Mouse (Mus musculus): Measurements from ENCODE around the gene Tnip2. TPM values are rescaled to one million over a fixed set of nuclear protein-coding genes. Genes with fewer than 3 reads are reported as not detected.

Tnip2 gene
- 13.2 and 18.2 TPM in 2 replicates for polyA plus RNA-seq (2015; fragmentation: Nextera tagmentation; extraction: Ambion mirVana)

DNA sequence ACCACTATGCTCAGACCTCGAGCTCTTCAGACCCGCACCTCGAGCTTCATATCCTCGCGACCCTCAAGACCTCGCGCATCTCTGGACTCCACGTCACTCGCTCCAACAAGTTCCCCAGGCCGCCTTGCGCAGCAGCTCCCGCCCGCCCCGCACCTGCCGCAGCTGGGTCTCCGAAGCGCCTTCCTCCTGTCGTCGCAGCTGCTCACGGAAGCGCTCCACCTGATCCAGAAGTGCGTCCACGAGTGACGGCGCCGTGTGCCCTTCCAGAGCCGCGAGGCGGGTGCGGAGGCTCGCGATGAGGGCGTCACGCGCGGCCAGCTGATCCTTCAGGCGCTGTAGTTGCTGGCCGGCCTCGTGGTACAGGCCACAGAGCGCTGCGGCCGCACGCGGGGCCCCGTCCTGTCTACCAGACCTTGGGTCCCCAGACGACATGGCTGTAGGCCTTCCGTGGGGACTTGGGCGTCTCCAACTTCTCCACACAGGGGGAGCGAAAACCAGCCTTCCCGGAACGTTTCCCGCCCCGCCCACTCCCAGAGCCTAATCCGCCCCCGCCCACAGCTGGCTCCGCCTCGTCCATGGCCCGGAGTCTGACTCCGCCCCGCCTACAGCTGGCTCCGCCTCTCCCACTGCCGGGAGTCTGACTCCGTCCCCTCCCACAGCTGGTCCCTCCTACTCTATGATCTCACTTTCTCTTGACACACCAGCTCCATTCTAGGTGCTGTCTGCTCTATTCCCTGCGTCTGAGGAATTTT is at the start of gene Tnip2:
Gene Tnip2 (minus strand): TSS at position 526 of the 752 bp plus-strand sequence.
- Histone ChIP-seq H3K9me3 (replicated peaks) (no peaks in the 10 kb centered on the region), H3K4me2 (peak within 1 kb of the TSS; percentile 88), H3K27me3 (replicated peaks) (0 out of 2 replicates have a peak, but pooled peaks cover 7% of the 10 kb centered on the region), H3K4me3 (replicated peaks) (peak within 1 kb of the TSS; percentile 72), H3K9ac (replicated peaks) (peak within 1 kb of the TSS; percentile 61), H3K27ac (replicated peaks) (peak within 1 kb of the TSS; percentile 54; the same call in 1 of the 2 replicates), H3K4me1 (peaks cover 6% of the 10 kb centered on the region; the same call in 1 of the 2 replicates), H3K36me3 (no peaks in the 10 kb centered on the region)
- under 1% methylated on average over 62 of the region's 64 CpGs for WGBS
- peak; percentile 98 for ATAC-seq (ENCODE audit: low FRiP score)

DNA sequence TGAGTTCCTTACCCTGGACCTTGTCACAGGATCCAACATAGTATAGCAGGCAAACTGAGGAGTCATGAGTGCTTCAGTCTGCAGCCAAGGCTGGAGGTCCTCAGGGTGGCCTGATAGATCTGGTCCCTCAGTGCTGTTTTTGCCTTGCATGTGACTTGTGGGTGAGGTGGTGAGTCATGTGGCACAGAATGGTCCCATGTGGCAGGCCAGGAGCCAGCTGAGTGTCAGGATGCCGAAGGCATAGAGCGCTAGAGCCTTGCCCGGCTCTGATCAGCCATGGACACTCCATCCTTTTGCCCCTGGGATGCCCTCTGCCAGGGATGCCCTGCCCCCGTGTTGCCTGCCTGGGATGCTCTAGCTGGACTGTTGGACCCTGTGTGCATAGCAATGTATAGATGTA is 38.0 kb upstream of the Tnip2 start:
- Histone ChIP-seq H3K27ac (replicated peaks) (no peak overlapping the region), H3K27me3 (replicated peaks) (no peaks in the 10 kb centered on the region), H3K4me2 (no peak overlapping the region), H3K4me1 (peaks cover 31% of the 10 kb centered on the region), H3K36me3 (peaks cover 41% of the 10 kb centered on the region), H3K4me3 (replicated peaks) (no peak overlapping the region), H3K9ac (replicated peaks) (no peak overlapping the region), H3K9me3 (replicated peaks) (no peaks in the 10 kb centered on the region)
- ATAC-seq (ENCODE audit: low FRiP score), result no peak
- WGBS, result 89% methylated on average over 4 of the region's 4 CpGs

DNA sequence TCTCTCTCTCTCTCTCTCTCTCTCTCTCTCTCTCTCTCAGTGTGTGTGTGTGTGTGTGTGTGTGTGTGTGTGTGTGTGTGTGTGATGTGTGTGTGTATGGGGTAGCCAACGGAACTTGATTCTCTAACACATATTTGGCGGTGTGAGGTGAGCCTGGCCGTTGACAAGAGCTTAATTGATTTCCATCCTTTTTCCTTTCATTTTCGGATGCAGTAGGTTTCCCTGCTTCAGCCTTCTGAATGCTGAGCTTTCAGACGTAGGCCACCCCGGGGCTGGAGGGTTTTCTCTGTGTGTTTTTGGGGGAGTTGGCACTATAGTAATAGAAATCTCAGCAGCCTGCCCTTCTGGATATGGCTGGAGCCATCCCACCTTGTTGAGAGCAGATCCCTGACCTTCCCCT is 36.5 kb upstream of the Tnip2 start:
- Histone ChIP-seq H3K9me3 (replicated peaks) (no peaks in the 10 kb centered on the region), H3K27me3 (replicated peaks) (no peaks in the 10 kb centered on the region), H3K4me2 (peak overlapping the region; percentile 74), H3K36me3 (peaks cover 25% of the 10 kb centered on the region), H3K4me1 (peaks cover 31% of the 10 kb centered on the region), H3K9ac (replicated peaks) (peak overlapping the region; percentile 92), H3K4me3 (replicated peaks) (peak overlapping the region; percentile 77), H3K27ac (replicated peaks) (peak overlapping the region; percentile 81)
- WGBS, result 10% methylated on average over 6 of the region's 6 CpGs
- peak; percentile 25 for ATAC-seq (ENCODE audit: low FRiP score)

DNA sequence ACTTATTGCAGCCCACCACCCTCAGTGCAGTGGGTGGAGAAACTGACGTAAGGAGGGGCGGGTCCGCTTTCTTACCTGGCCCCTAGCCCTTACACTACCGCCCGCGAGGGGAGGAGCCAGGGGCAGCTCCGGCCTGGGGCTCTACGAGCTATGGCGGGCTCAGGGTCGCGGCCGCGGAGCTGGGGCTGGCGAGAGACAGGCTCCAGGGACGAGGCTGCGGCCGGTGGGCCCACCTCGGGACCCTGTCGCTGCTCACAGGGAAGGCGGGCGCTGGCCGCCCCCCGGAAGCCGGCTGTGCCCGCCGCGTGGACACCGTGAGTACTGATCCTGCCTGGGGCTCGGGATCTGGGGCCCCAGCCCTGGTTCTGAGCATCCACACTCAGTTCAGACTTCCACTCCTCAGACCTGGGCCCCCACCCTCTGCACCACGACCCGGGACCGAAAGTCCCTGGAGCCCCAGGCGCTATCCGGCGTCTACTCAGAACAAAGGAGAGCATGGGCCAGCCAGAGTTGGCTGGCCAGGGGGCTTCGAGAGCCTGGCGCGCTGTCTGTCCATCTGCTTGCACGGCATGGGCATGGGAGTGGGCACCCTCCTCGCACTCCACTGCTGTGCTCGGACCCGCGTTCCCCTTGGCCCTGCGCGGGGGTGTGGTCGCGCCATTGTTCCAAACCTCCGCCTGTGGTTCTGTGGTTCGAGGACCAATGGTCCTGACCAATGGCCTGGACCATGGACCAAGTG is 35.9 kb upstream of the Tnip2 start:
- peak overlapping the region; percentile 77 for H3K4me3 ChIP-seq (replicated peaks)
- no peaks in the 10 kb centered on the region for H3K27me3 ChIP-seq (replicated peaks)
- H3K27ac ChIP-seq (replicated peaks), result peak overlapping the region; percentile 81
- peak overlapping the region; percentile 92 for H3K9ac ChIP-seq (replicated peaks)
- H3K36me3 ChIP-seq, result peaks cover 22% of the 10 kb centered on the region
- 1% methylated on average over 48 of the region's 49 CpGs for WGBS
- H3K4me1 ChIP-seq, result peaks cover 31% of the 10 kb centered on the region
- H3K4me2 ChIP-seq, result peak overlapping the region; percentile 74
- no peaks in the 10 kb centered on the region for H3K9me3 ChIP-seq (replicated peaks)
- peak; percentile 93 for ATAC-seq (ENCODE audit: low FRiP score)

DNA sequence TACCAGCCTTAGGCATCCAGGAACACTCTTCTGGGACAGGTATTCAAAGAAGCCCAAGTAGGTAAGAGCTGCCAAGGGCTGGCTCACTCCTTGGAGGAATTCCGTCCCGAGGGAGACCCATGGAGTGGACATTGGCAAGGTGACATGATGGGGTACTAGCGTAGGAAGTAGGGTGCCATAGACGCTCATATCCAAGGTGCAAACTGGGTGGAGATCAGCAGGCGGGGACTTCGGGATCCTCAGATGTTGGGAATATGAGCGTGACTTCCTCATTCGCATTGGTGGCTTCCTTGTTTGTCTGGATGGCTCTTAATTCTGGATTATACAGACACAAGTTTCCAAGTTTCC is 35.3 kb upstream of the Tnip2 start:
- WGBS, result 29% methylated on average over 8 of the region's 8 CpGs
- ATAC-seq (ENCODE audit: low FRiP score), result peak; percentile 16; the same call in 1 of the 2 replicates
- Histone ChIP-seq H3K9ac (replicated peaks) (peak overlapping the region; percentile 92), H3K27ac (replicated peaks) (peak overlapping the region; percentile 81; the same call in 1 of the 2 replicates), H3K4me3 (replicated peaks) (peak overlapping the region; percentile 77), H3K4me2 (peak overlapping the region; percentile 74), H3K27me3 (replicated peaks) (no peaks in the 10 kb centered on the region), H3K4me1 (peaks cover 31% of the 10 kb centered on the region), H3K36me3 (peaks cover 19% of the 10 kb centered on the region), H3K9me3 (replicated peaks) (no peaks in the 10 kb centered on the region)

DNA sequence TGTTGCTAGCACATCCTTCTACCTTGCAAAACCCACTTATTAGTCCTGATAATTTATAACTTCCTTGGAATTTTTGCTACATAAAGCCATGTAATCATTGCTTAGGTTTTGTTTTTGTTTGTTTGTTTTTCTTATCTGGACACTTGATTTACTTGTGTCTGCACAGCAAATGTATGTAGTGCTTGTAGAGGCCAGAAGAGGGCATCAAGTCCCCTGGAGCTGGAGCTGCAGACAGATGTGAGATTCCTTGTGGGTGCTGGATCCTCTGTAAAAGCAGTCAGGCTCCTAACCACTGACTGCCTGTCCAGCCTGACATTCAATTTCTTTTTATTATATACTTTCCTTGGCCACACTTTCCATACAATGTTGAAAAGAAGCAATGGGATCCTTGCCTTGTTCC is 33.6 kb upstream of the Tnip2 start:
- H3K4me1 ChIP-seq, result peaks cover 26% of the 10 kb centered on the region
- no peak for ATAC-seq (ENCODE audit: low FRiP score)
- no peaks in the 10 kb centered on the region for H3K9me3 ChIP-seq (replicated peaks)
- H3K27me3 ChIP-seq (replicated peaks), result no peaks in the 10 kb centered on the region
- no peak overlapping the region for H3K27ac ChIP-seq (replicated peaks)
- H3K4me2 ChIP-seq, result no peak overlapping the region
- H3K36me3 ChIP-seq, result peaks cover 10% of the 10 kb centered on the region
- no peak overlapping the region for H3K9ac ChIP-seq (replicated peaks)
- H3K4me3 ChIP-seq (replicated peaks), result no peak overlapping the region

DNA sequence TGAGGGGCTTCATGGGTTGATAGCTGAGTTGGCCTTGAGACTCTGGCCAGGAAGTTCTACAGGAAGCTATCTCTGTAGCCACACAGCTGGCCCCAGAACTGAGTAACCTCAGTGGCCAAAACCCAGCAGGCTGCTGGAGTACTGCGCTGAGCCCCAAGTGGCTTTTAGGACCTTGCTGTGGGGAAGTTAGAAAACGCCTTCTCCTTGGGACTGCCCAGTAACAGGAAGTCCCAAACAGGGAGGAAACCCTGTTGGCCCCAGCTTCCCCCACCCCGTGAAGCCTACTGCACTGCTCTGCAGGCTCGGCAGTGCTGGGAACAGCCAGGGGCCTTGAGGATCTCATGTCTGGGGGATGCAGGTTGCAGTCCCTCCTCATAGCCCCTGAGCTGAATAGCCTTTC is 29.3 kb upstream of the Tnip2 start:
- Histone ChIP-seq H3K27ac (replicated peaks) (no peak overlapping the region), H3K4me2 (no peak overlapping the region), H3K4me1 (no peaks in the 10 kb centered on the region), H3K9me3 (replicated peaks) (no peaks in the 10 kb centered on the region), H3K4me3 (replicated peaks) (no peak overlapping the region), H3K27me3 (replicated peaks) (no peaks in the 10 kb centered on the region), H3K36me3 (no peaks in the 10 kb centered on the region), H3K9ac (replicated peaks) (no peak overlapping the region)
- ATAC-seq (ENCODE audit: low FRiP score), result no peak
- 55% methylated on average over 4 of the region's 4 CpGs for whole genome bisulfite sequencing

DNA sequence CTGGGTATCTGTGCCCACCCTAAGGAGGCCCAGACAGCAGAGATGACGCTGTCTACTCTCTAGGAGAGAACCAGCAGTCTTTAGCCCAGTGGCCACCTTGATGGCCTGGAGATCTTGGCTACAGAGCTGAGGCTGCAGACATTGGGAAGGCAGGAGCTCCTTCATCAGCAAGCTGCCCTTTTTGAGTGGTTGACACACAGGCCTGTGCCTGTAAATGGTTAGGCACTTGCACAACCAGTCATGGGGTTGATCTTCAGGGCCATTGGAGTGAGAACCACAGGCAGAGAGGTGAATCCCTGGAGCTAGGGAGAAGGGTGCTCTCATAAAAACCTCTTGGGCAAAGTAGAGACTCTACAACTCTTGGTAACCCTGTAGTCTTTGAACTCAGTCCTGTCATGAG is 28.4 kb upstream of the Tnip2 start:
- H3K9me3 ChIP-seq (replicated peaks), result no peaks in the 10 kb centered on the region
- H3K27ac ChIP-seq (replicated peaks), result no peak overlapping the region
- 95% methylated on average over 1 of the region's 1 CpGs for WGBS
- no peaks in the 10 kb centered on the region for H3K27me3 ChIP-seq (replicated peaks)
- H3K36me3 ChIP-seq, result no peaks in the 10 kb centered on the region
- no peak overlapping the region for H3K4me2 ChIP-seq
- no peak overlapping the region for H3K9ac ChIP-seq (replicated peaks)
- H3K4me3 ChIP-seq (replicated peaks), result no peak overlapping the region
- no peaks in the 10 kb centered on the region for H3K4me1 ChIP-seq
- ATAC-seq (ENCODE audit: low FRiP score), result no peak

DNA sequence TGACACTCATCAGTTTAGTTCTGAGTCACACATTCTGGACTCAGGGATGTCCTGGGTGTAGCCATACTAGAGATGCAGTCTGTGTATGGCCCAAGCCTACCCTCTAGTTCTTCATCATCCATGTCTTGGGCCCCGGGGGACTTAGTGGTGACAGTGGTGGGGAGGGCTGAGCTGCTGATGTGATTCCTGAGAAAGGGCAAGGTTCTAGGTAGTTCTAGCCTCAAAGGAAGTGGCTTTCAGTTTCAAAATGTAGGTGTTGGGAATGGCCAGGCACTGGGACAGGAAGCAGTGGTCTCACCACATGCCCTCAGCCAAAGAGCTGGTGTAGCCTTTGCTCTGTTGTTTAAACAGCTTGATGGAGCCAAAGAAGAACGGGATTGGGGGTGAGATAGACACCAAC is 25.3 kb upstream of the Tnip2 start:
- H3K27ac ChIP-seq (replicated peaks), result no peak overlapping the region
- no peaks in the 10 kb centered on the region for H3K27me3 ChIP-seq (replicated peaks)
- no peaks in the 10 kb centered on the region for H3K4me1 ChIP-seq
- H3K4me3 ChIP-seq (replicated peaks), result no peak overlapping the region
- no peak overlapping the region for H3K4me2 ChIP-seq
- H3K36me3 ChIP-seq, result no peaks in the 10 kb centered on the region
- no peaks in the 10 kb centered on the region for H3K9me3 ChIP-seq (replicated peaks)
- ATAC-seq (ENCODE audit: low FRiP score), result no peak
- H3K9ac ChIP-seq (replicated peaks), result no peak overlapping the region
- 93% methylated on average over 2 of the region's 2 CpGs for WGBS

DNA sequence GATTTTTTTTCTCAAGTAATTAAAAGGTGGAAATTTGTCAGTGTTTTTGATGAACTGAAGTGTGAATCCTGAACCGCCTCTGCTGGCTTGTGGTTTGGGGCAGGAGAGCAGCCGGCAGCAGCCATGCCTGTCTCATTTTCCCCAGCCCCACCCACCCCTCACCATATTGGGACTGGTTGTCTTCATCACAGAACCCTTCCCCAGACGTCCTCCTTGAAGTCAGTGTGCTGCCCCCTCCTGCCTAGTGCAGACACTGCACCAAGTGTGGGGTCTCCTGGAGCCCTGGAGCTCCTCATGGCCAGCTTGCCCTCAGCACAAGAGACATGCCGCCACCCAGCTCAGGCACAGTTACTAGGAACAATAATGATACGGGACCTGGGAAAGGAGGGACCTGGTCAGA is 24.7 kb upstream of the Tnip2 start:
- Histone ChIP-seq H3K27ac (replicated peaks) (no peak overlapping the region), H3K27me3 (replicated peaks) (no peaks in the 10 kb centered on the region), H3K9ac (replicated peaks) (no peak overlapping the region), H3K4me2 (no peak overlapping the region), H3K4me3 (replicated peaks) (no peak overlapping the region), H3K9me3 (replicated peaks) (no peaks in the 10 kb centered on the region), H3K4me1 (no peaks in the 10 kb centered on the region), H3K36me3 (no peaks in the 10 kb centered on the region)
- no peak for ATAC-seq (ENCODE audit: low FRiP score)
- 46% methylated on average over 5 of the region's 5 CpGs for WGBS

DNA sequence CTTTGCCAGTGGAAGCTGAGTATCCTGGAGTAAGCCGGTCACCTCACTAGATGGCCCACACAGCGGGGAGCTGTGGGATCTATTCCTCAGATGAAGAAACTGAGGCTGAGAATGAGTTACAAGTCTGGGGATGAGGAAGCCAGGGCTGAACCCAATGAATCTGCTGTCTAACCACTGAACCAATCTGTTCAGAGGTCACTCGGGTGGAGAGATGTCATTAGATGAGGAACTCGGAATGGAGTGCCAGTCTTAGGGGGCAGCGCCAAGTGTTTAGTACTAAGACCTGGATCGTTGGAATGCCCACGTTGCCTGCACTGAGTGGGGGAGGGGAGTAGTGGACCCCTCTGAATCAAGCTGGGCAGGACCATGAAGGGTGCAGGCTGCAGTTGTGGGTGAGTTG is 24.3 kb upstream of the Tnip2 start:
- Histone ChIP-seq H3K36me3 (no peaks in the 10 kb centered on the region), H3K4me3 (replicated peaks) (no peak overlapping the region), H3K27me3 (replicated peaks) (no peaks in the 10 kb centered on the region), H3K27ac (replicated peaks) (no peak overlapping the region), H3K4me2 (no peak overlapping the region), H3K9me3 (replicated peaks) (no peaks in the 10 kb centered on the region), H3K4me1 (no peaks in the 10 kb centered on the region), H3K9ac (replicated peaks) (no peak overlapping the region)
- WGBS, result 75% methylated on average over 7 of the region's 7 CpGs
- no peak for ATAC-seq (ENCODE audit: low FRiP score)

DNA sequence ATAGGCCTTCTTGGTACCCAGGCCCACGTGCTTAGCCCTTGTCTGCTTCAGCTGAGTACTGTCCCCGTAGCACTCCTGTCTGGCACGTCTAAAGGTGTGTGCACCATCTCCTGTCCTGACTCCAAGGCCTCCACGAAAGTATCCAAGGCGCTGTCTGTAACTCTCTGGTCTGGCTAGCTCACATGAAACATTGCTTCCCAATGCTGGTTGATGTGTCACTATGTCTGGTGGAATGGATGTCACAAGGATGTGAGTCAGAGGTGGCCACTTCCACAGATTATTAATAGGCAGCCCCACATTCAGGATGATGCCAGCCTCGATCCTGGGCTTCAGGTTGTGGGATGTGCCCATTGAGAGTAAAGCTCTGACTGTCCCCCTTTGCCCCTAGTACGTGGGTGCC is 22.0 kb upstream of the Tnip2 start:
- Histone ChIP-seq H3K36me3 (no peaks in the 10 kb centered on the region), H3K27ac (replicated peaks) (no peak overlapping the region), H3K4me2 (no peak overlapping the region), H3K9me3 (replicated peaks) (no peaks in the 10 kb centered on the region), H3K4me3 (replicated peaks) (no peak overlapping the region), H3K4me1 (no peaks in the 10 kb centered on the region), H3K9ac (replicated peaks) (no peak overlapping the region), H3K27me3 (replicated peaks) (no peaks in the 10 kb centered on the region)
- ATAC-seq (ENCODE audit: low FRiP score), result no peak
- 84% methylated on average over 7 of the region's 7 CpGs for WGBS

All from neural tube, embryonic 15.5 days (tissue).